Mouse (Mus musculus): Measurements from ENCODE around the gene Pex11g.

Pex11g gene

GRCm38 (mm10) chr8:3467006-3467885 lies at the start of gene Pex11g:
TSS of gene Pex11g (minus strand) at chr8:3467680.
- peak; percentile 99 for DNase-seq (ENCODE audit: low spot score)

DNA sequence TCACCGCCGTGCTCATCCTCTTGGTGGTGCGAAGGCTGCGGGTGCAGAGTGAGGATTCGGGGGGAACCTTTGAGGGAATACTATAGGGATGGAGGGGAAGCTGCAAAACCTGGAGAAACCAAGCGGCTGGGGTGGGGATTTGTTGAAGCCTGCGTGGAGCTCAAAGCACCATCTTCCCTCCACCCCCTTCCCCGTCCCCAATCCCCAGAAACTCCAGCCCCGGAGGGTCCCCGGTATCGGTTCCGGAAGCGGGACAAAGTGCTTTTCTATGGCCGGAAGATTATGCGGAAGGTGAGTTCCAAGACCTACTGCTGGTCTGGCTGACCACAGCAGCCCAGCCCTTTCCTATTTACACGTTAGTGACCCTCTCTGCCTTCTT lies 49.6 kb upstream of the Pex11g start:
- DNase-seq (ENCODE audit: low spot score), result peak; percentile 15

DNA sequence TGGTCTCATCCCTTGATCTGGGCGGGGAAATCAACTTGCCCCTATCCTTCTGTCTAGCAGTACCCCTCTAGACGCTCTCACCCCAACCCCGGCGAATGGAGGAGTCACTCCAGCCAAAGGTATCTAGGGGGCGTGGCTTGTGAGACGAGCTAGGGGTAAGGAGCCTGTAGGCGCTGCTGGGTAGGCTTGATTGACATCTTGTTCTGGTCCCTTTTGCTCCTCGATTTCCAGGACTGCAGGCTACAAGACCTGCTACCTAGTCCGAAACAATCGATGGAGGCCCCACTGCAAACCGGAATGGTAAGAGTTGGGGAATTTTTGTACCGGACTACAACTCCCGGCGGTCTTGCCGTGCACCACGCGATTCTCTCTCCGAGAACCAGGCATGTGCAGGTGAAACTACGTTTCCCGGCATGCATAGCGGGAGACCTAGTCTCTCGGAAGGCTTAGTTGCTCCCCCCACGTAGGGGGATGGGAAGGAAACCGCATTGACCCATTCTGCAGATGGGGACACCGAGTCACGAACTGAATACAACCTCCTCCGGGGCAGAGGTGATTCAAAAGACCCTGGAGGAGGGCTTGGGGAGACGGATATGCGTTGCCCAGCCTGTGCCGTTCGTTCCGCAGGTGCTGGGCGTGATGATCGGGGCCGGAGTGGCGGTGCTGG lies 49.1 kb upstream of the Pex11g start:
- DNase-seq (ENCODE audit: low spot score), result peak; percentile 96

- peak; percentile 67 for DNase-seq (ENCODE audit: low spot score)
Observed at GRCm38 (mm10) chr8:3515771-3516417, 48.4 kb upstream of the Pex11g start.

- DNase-seq (ENCODE audit: low spot score), result peak; percentile 93
Observed at GRCm38 (mm10) chr8:3515260-3515671, 47.8 kb upstream of the Pex11g start, which contains the start of gene Pnpla6. TSS of gene Pnpla6 (plus strand) at chr8:3515384.

DNA sequence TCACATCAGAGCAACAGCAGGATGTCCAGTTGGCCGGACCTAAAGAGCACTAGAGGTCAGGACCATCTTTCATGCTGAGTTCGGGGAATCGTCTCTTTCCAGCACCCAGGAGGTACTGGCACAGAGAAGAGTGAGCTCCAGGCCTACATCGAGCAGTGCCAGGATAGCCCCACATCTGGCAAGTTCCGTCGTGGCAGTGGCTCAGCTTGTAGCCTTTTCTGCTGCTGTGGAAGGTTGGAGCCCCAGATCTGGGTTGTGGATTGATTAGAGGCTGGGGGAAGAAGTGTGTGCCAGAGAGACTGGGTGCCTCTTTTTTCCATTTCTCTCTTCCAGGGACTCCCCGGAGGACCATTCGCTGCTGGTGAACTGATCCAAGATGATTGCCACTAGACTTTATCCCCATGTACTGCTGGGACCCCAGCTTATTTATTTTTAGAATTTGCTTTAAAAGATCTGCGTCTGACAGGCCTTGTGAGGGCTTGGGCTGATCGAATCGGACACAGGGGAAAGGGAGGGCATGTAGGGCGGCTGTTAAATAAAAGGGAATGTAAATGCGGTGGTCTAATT lies 47.3 kb upstream of the Pex11g start:
- peak; percentile 9 for DNase-seq (ENCODE audit: low spot score)

DNA sequence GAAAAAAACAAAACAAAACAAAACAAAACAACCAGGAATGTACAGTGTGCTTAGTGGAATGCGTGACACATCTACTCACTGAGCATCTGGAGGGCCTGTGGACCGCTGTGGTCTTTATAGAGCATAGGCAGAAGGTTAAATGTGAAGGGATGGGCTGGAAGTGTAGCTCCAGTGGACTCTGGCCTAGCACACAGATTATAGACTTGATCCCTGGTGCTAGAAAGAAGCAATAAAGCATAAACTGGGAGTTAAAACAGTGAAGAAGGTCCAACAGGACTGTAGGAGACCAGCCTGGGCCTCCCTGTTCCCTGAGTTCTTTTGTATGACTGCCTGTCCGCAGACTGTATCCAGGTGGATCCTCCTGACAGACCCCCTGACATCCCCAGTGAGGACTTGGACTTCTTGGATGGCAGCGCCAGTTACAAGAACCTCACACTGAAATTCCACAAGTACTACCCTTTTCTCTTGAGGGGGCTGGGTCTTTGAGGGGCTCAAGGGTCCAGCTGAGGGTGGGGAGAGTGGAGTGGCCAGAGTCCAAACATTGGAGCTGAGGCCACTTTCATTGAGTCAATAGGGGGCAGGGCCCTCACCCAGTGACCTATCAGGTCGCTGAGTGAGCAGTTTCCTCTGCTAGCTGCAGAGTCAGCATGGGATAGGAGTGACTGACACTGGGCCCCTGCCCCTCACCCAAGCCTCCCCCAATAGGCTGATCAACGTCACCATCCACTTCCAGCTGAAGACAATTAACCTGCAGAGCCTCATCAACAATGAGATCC lies 40.7 kb upstream of the Pex11g start:
- no peak for DNase-seq (ENCODE audit: low spot score)

DNA sequence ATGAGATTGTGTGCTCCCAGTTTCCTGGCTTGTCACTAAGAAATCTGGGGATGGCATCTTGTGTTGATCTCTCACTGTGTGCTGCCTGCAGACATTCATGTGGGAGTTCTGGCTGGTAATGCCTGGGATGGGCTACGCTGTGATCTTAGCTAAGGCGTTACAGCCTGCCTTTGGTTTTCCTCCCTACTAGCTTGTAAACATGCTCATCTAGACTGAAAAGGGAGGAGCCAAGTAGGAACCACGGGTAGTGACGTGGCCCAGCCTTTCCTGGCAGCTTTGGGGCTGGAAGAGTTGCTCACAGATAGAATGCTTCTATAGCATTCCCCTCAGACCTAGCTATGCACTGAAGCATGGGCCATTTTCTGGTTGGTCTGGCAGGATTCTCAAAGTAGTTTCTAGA lies 34.7 kb upstream of the Pex11g start:
- DNase-seq (ENCODE audit: low spot score), result no peak

DNA sequence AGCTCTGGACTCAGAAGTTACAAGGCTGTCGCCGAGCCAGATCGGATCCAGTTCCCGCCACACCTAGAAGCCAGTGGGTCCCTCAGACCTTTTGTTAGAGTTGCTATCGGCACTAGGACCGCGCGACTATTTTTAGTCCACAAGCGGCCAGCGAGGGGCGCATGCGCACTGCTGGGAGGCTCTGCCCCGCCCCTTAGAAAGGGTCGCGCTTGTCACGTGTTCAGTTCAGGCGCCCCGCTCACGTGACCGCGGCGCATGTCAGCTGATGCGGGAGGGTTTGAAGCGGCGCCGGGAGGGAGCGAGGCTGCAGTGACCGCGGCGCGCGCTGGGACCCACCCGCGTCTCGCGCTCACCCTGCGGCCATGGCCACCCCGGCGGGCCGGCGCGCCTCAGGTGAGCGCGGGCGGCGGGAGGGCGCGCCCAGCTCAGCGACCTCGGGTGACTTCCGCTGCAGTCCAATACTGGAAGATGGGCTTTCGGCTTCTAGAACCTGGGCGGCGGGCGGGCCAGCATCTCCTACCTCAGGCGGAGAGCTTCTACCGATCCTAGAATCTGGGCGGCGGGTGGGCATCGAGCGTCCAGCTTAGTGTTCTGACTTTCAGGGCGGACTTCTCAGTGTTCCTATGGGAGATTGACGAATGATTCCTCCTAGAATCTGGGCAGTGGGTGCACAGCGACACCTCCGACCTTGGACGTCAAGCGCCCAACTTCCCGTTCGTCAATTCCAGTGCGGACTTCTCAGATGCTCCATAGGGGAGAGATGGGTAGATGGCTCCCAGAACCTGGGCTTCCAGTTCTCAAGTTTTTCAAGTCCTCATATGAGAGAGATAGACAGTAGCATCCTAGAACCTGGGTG lies 33.0 kb upstream of the Pex11g start, which contains the start of gene Mcoln1:
Gene Mcoln1 (plus strand): TSS at position 223 of the 856 bp plus-strand sequence.
- peak; percentile 99 for DNase-seq (ENCODE audit: low spot score)

DNA sequence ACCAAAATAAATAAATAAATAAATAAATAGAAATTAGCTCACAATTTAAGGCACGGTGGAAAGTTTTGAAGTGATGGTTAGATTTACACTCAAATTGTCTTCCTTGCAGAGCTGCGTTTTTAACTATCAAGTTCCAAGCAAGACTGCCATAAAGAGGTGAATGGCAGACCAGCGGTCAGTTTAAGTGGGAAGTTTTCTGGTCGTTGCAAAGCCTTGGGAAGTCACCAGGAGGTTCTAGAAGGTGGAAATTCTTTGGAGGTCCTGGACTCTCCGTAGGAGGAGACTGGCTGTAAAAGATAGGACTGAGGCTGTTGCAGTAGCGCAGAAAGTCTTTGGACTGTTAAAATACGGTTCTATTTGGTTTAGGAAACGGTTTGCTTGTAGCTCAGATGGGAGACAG lies 32.3 kb upstream of the Pex11g start:
- DNase-seq (ENCODE audit: low spot score), result no peak

DNA sequence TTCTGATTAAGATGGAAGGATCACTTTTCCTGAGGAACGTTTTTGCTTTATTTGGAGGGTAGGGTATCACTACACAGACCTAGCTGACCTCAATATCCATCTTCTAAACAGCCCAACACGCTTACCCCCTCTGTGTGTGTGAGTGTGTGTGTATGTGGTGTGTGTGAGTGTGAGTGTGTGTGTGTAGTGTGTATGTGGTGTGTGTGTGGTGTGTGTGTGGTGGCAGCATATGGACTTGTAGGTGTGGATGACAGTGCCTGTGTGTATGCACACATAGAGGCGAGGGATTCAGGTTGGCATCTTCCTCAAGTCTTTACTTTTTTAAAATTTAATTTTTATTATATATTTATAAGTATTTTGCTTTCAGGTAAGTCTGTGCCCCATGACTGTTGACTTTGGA lies 31.1 kb upstream of the Pex11g start:
- DNase-seq (ENCODE audit: low spot score), result no peak

- no peak for DNase-seq (ENCODE audit: low spot score)
Observed at GRCm38 (mm10) chr8:3496428-3496748, 28.9 kb upstream of the Pex11g start.

DNA sequence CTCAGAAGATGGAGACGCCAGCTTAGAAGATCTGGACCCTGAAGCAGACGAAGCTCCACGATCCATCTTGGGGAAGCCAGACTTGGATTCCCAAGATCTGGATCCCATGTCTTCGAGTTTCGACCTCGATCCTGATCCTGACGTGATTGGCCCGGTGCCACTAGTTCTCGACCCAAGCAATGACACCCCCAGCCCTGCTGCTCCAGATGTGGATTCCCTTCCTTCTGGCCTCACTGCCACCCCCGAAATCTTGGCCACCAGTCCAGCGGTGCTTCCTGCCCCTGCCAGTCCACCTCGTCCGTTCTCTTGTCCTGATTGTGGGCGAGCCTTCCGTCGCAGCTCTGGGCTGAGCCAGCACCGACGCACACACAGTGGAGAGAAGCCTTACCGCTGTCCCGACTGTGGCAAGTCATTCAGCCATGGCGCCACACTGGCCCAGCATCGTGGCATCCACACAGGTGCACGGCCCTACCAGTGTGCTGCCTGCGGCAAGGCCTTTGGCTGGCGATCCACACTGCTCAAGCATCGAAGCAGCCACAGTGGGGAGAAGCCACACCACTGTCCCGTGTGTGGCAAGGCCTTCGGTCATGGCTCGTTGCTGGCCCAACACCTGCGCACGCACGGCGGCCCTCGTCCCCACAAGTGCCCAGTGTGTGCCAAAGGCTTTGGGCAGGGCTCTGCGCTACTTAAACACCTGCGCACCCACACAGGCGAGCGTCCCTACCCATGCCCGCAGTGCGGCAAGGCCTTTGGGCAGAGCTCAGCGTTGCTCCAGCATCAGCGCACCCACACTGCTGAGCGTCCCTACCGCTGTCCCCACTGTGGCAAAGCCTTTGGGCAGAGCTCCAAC lies 28.3 kb upstream of the Pex11g start:
- no peak for DNase-seq (ENCODE audit: low spot score)

DNA sequence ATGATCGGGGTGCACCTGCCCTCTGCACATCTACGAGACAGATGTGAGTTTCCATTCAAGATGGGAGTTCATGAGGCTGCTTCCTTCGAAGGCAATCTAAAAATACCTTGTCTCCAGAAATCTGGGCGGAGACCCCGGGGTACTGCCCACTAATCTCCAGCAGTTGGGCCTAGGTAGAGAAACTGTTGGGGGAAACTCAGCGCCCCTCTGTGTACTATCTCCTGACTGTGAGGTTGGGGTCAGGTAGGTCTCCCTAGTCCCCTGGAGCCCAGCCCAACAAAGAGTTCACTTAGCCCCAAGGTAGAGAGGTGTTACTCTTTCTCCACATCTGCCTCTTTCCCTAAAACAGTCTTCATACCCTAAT lies 26.3 kb upstream of the Pex11g start:
- DNase-seq (ENCODE audit: low spot score), result peak; percentile 44

- peak; percentile 85 for DNase-seq (ENCODE audit: low spot score)
Observed at GRCm38 (mm10) chr8:3492901-3493844, 25.7 kb upstream of the Pex11g start, which contains the start of gene Zfp358. TSS of gene Zfp358 (plus strand) at chr8:3493138.

GRCm38 (mm10) chr8:3485192-3485591 lies 17.7 kb upstream of the Pex11g start:
- no peak for DNase-seq (ENCODE audit: low spot score)

DNA sequence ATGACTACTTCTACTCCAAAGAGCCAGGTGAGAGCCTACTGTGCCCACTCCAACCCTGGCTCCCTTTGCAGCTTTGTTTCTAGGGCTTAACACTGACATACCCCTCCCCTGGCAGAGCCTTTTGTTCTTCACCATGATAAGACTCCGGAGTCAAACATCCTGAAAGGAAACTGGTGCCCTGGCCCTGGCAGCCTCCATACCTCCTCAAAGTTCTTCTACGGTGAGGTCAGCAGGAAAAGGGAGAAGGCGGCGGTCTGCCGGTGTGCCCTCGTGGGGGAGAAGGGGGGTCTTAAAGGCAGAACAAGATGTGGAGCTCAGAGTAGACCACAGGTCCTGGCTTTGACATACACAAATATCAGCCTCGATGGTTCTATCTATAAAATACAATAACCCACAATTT lies 16.1 kb upstream of the Pex11g start:
- DNase-seq (ENCODE audit: low spot score), result no peak

DNA sequence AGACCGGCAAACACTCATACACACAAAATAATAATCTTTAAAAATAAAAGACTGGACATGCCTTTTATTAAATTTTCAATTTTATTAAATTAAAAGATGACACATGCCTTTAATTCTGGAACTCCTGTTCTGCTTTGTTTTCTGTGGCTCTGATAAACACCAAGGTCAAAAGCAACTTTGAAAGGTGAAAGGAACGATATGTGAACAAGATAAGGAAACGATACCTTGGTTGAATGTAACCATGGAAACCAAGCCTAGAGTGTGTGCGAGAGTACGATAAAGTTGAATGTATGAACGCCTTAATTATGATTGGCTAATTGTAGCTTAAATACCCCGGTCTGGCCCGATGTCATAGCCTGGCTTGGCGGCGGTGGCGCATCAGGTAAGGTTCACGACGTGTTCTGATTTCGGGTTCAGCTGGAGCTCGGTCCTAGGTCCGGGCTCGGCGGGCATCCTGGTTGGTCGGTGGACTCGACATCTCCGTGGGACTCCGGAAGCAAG lies 14.8 kb upstream of the Pex11g start:
- DNase-seq (ENCODE audit: low spot score), result no peak

All from embryo, embryonic 10.5 days (tissue).